Mouse (Mus musculus): Measurements from ENCODE around the gene Scamp5.
"Not testable (repeated sequence)": the region's sequence is repeated elsewhere in the genome, so short reads cannot be mapped to it uniquely, and the experiment has no call there.

Scamp5 gene

GRCm38 (mm10) chr9:57452624-57453462 lies 15.0 kb downstream of the Scamp5 start:
- DNase-seq (ENCODE audit: low spot score in 2 of 2) = no peak

- no peak for DNase-seq (ENCODE audit: low spot score in 2 of 2)
These were observed 18.1 kb downstream of the Scamp5 start for GRCm38 (mm10) chr9:57449715-57450114.

GRCm38 (mm10) chr9:57440620-57441019 lies 27.2 kb downstream of the Scamp5 start:
- no peak for DNase-seq (ENCODE audit: low spot score in 2 of 2)

GRCm38 (mm10) chr9:57439522-57440295 lies 28.2 kb downstream of the Scamp5 start, which contains the start of gene Ppcdc:
Gene Ppcdc (minus strand): TSS chr9:57440124.
- DNase-seq (ENCODE audit: low spot score in 2 of 2) = peak; percentile 85 to 87

- no peak for DNase-seq (ENCODE audit: low spot score in 2 of 2)
These were observed 28.8 kb downstream of the Scamp5 start for GRCm38 (mm10) chr9:57439083-57439482.

- no peak for DNase-seq (ENCODE audit: low spot score in 2 of 2)
These were observed 29.8 kb downstream of the Scamp5 start for GRCm38 (mm10) chr9:57437896-57438614.

- no peak for DNase-seq (ENCODE audit: low spot score in 2 of 2)
These were observed 31.7 kb downstream of the Scamp5 start for GRCm38 (mm10) chr9:57436166-57436565.

DNA sequence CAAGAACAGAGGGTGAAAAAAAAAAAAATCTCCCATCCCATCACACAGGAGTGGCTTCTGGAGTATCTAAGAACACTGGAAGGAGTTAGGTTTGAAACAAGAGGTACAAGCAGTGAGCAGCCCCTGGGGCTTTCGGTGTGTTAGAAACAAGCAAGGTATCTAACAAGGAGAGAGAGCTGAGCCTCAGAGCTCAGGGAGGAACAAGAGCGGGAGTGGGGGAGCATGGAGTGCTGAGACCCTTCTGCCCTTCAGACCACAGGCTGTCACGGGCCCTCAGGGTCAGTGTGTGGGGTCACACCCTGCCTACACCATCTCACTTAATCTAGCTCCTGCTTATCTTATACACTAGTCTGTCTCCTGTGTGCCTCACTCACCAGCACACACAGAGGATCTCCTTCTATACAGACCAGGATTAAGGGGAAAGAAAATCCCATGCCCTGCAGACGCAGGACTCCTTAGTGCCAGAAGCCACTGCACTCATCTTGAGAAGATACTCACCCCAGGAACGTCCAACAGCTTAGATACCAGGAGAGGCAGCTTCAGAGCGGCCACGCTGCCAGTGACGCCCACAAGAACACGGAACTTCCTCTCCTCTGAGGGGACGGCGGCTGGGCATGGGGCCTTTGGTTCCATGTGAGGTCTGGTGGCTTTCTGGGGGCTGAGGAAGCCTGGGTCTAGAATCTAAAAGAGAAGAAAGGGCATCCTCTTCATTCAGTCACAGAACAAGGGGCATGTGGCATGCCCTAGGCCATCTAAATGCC lies 33.3 kb downstream of the Scamp5 start:
- DNase-seq (ENCODE audit: low spot score in 2 of 2) = no peak

DNA sequence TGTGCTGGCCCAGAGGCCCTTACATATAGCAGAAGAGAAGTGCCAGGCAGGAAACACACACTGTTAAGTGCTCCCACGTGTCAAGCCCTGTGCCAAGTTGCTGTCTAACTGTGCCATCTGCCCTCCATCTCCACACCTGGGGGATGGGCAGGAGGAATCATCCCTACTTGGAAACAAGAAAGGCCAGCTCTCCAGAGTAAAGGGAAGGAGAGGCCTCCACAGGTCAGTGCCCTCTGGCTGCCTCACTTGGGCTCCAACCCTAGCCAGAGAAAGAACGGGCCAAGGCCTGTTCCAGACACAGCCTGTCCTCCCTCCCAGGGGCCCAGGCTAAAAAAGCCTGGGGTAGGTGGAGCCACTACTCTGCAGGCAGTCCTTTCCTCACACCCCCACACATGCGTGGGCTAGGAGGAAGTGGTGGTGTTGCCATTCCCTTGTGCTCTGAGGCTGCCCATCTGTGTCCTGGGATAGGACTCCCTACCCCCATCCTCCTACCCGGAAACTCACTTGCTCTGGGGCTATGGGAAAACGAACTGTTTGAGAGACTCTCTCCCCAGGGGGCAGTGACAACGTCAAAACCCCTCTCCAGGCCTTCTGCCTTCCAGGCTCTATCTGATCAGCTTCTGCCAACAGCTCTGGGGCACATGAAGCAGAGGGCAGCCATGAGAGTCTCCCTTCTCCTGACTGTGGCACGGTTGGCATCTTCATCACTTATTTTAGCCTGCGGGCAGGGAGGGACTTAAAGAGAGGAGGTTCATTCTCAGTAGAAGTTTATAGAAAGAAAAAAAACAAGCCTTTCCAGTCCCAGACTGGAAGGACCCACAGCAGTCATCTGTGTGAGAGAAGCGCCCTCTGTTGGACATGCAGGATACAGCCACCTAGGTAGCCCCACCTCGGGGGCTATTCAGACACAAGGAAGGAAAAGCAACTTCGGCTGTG lies 34.5 kb downstream of the Scamp5 start:
- DNase-seq (ENCODE audit: low spot score in 2 of 2) = peak; percentile 80 to 86

- no peak for DNase-seq (ENCODE audit: low spot score in 2 of 2)
These were observed 35.4 kb downstream of the Scamp5 start for GRCm38 (mm10) chr9:57432480-57432879.

DNA sequence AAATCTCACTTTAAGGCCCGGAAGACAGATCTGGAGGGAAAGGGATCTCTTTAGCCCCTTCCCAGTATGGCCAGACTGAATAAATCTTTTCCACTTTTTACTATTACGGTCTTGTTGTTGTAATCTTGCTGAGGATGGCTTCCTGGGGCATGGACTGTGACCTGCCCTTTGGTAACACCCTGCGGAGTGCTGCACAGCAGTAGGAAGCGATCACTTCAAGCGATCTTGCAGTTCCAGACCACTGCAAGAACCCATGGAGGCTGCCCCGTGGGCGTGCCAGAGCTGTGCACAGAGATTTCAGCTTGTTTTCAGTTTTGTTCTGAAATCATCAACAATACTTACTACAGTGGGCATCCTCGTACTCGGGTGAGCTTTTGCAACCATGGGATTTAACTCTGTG lies 36.7 kb downstream of the Scamp5 start:
- no peak for DNase-seq (ENCODE audit: low spot score in 2 of 2)

- DNase-seq (ENCODE audit: low spot score in 2 of 2) = no peak
These were observed 39.5 kb downstream of the Scamp5 start for GRCm38 (mm10) chr9:57428391-57428790.

GRCm38 (mm10) chr9:57427937-57428336 lies 39.9 kb downstream of the Scamp5 start:
- no peak for DNase-seq (ENCODE audit: low spot score in 2 of 2)

GRCm38 (mm10) chr9:57427123-57427522 lies 40.7 kb downstream of the Scamp5 start:
- not testable (repeated sequence) for DNase-seq (ENCODE audit: low spot score in 2 of 2)

DNA sequence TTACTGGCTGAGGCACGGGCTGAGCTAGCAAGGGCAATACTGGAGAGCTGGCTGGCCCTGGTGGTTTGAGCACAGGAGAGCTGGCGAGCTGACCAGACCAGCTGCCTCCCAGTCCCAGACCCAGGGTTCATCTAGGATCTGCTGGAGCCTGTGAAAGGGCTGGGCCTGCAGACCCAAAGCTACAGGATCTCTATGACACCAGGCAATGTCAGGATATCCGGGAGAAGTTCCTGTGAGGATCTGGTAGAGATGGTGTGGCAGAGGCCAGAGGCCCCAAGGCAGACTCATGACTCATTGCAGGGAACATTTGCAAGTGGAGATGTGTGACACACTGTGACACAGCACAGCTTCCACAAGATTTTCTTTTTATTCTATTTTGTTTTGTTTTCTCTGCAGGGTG lies 42.7 kb downstream of the Scamp5 start:
- DNase-seq (ENCODE audit: low spot score in 2 of 2) = no peak

DNA sequence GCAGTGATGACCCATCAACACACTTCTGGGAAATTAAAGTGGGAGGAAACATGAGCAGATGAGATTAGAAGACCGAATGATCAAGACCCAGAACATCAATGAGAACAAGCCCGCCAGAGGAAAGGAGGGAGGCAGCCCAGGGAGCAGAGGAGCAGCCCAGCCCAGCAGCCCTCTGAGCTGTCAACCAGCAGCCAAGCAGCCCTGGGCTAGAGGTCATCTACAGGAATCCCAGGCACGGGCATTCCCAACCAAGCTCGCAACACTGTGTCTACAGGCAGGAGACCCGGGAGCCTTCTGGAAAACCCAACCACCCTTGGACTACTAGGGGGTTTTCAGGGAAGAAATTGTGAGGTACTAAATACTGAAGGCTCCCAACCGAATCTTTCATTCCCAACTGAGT lies 43.8 kb downstream of the Scamp5 start:
- DNase-seq (ENCODE audit: low spot score in 2 of 2) = no peak

- no peak for DNase-seq (ENCODE audit: low spot score in 2 of 2)
These were observed 46.2 kb downstream of the Scamp5 start for GRCm38 (mm10) chr9:57421688-57422111.

GRCm38 (mm10) chr9:57421121-57421571 lies 46.7 kb downstream of the Scamp5 start:
- peak; percentile 66 to 69 for DNase-seq (ENCODE audit: low spot score in 2 of 2)

DNA sequence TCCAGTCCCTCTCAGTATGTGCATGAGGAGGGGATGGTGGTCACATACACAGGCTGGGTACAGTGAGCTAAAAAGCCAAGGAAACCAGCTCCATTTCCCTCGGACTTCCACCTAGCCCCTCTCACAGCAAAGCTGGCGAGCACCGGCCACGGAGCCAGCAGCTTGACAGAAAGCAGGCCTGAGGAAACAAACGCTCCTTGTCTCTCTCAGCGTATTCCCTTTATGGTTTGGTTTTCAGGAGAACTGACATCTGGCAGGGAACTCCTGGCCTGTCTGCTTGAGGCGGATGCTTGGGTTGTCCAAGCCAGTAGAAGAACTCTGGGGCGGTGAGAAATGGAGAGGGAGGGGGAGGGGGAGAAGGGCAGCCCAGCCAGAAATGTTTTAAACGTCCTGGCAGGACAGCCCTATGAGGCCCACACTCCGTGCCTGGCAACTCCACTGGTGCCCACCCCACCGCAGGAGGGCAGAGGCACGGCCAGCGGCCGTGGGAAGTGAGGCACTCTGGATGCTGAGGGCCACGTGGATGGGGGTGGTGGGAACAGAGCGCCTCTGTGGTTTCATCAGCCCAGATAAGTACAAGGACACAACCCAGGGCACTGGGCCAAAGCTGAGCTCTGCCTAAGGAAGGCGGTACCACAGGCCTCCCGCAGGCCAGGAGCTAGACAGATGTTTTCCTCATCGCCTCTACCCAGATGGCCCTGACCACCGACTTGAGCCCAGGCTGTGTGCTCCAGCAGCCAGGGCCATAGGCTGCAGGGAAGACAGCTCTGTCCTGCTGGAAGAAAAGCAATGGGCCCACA lies 47.3 kb downstream of the Scamp5 start:
- peak; percentile 92 to 95 for DNase-seq (ENCODE audit: low spot score in 2 of 2)

All from urinary bladder, postnatal 4 days (tissue).